Mouse (Mus musculus): Measurements from ENCODE around the gene Slc36a3. TPM values are rescaled to one million over a fixed set of nuclear protein-coding genes. Genes with fewer than 3 reads are reported as not detected.

The Slc36a3 gene
- polyA plus RNA-seq, 1 experiment from 2014 or later = not detected

DNA sequence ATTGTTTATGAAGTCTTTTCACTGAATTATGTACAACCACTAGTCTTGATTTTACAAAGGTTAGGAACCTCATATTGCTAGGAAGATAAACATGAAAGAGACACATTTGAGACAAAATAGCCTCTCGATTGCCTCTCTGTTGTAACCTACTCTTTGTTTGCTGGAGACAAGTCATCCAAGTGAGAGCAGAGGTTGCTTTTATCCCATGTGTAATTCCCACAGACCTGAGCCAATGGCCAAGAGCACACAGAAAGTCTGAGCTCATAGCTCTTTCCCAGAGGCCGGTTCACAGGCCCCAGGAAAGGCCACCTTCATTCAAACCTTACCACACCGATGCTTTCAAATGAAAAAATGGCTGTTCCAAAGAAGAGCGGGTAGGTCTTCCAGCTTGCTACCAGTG is 17.0 kb upstream of the Slc36a3 start:
- Histone ChIP-seq H3K36me3 (no peaks in the 10 kb centered on the region), H3K9ac (no peak overlapping the region), H3K9me3 (no peaks in the 10 kb centered on the region), H3K4me3 (no peak overlapping the region), H3K4me1 (replicated peaks) (no peaks in the 10 kb centered on the region), H3K27ac (replicated peaks) (no peak overlapping the region), H3K4me2 (no peak overlapping the region), H3K27me3 (no peaks in the 10 kb centered on the region)
- WGBS = 85% methylated on average over 4 of the region's 4 CpGs
- no peak for ATAC-seq (ENCODE audit: low FRiP score, low read depth)

DNA sequence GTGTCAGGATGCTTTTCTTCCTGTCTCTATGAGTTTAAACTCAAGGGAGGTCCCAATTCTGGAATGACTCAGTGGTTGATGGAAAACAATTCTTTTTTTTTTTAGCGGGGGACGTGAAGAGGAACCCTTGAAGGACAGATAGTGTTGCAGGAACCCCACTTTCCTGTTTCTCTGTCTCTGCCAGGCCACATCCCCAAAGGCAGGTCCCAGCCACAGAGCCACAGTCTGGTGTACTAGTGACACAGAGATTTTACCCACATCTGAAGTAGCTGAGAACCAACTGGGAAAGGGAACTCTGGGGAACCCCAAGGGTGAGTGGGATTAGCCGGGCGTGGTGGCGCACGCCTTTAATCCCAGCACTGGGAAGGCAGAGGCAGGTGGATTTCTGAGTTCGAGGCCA is 14.2 kb upstream of the Slc36a3 start:
- Histone ChIP-seq H3K4me3 (no peak overlapping the region), H3K27me3 (no peaks in the 10 kb centered on the region), H3K36me3 (no peaks in the 10 kb centered on the region), H3K27ac (replicated peaks) (no peak overlapping the region), H3K9me3 (no peaks in the 10 kb centered on the region), H3K4me2 (no peak overlapping the region), H3K4me1 (replicated peaks) (no peaks in the 10 kb centered on the region), H3K9ac (no peak overlapping the region)
- 89% methylated on average over 7 of the region's 7 CpGs for WGBS
- ATAC-seq (ENCODE audit: low FRiP score, low read depth) = no peak

DNA sequence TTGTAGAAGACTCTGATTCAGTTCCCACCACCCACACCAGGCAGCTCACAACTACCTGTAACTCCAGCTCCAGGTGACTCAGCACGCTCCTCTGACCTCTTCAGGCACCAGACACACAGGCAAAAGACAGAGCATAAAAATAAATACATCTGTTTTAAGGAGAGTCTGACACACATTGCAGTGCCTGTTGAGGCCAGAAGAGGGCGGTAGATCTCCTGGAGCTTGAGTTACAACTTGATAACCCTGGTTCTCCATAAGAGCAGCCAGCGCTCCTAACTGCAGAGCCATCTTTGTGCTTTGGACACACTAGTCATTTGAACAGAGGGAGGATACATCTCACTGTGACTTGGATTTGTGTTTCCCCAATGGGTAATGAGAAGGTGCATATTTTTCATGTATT is 13.2 kb upstream of the Slc36a3 start:
- ATAC-seq (ENCODE audit: low FRiP score, low read depth) = no peak
- Histone ChIP-seq H3K4me3 (no peak overlapping the region), H3K4me1 (replicated peaks) (no peaks in the 10 kb centered on the region), H3K9me3 (no peaks in the 10 kb centered on the region), H3K9ac (no peak overlapping the region), H3K4me2 (no peak overlapping the region), H3K27ac (replicated peaks) (no peak overlapping the region), H3K27me3 (no peaks in the 10 kb centered on the region), H3K36me3 (no peaks in the 10 kb centered on the region)
- WGBS = 51% methylated on average over 3 of the region's 3 CpGs

DNA sequence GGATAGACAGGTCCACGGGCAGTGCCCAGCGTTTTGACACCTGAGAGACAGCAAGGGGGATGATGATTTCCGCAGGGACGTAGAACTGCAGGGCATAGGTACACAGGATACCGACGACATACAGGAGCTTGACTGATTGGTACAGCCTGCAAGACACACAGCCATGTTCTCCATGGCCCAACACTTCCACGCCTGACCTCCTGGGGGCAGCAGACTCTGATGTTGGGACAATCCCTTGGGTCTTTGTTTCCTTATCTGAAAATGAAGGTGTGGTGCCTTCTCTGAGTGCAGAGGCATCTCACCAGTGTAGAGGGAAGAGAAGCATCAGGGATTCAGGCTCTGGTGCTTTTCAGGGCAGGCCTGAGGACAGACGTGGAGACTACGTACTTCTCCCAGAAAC is 11.2 kb upstream of the Slc36a3 start:
- Histone ChIP-seq H3K4me2 (no peak overlapping the region), H3K27ac (replicated peaks) (no peak overlapping the region), H3K27me3 (no peaks in the 10 kb centered on the region), H3K36me3 (no peaks in the 10 kb centered on the region), H3K4me1 (replicated peaks) (no peaks in the 10 kb centered on the region), H3K4me3 (no peak overlapping the region), H3K9me3 (no peaks in the 10 kb centered on the region), H3K9ac (no peak overlapping the region)
- 57% methylated on average over 9 of the region's 9 CpGs for WGBS
- no peak for ATAC-seq (ENCODE audit: low FRiP score, low read depth)

DNA sequence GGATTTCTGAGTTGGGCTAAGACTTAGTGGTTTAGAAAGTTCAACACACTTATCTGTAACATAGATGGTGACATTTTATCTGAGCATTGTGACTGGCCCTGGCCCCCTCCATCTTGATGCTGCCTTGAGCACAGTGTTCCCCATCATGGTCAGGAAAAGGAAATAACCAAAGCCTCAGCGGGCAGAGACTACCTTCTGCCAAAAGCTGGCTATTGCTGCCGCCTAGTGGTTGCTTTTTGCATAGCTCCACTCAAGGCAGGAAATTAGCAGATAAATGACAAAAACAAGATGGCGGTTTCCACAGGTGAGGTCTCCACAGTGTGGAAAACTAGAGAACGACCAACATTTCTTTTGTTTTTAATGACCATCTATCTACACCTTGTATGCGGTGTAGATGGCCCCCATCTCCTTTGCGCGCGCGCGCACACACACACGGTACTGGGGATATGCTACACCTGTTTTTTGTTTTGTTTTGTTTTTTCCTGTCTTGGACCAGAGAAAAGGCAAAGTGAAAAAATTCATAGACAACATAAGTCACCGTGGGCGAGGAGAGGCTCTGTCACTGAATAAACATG is 7.4 kb upstream of the Slc36a3 start:
- no peaks in the 10 kb centered on the region for H3K4me1 ChIP-seq (replicated peaks)
- H3K9ac ChIP-seq = no peak overlapping the region
- no peak overlapping the region for H3K4me3 ChIP-seq
- H3K36me3 ChIP-seq = no peaks in the 10 kb centered on the region
- no peak overlapping the region for H3K27ac ChIP-seq (replicated peaks)
- WGBS = 52% methylated on average over 13 of the region's 13 CpGs
- H3K27me3 ChIP-seq = no peaks in the 10 kb centered on the region
- no peak overlapping the region for H3K4me2 ChIP-seq
- no peak for ATAC-seq (ENCODE audit: low FRiP score, low read depth)
- H3K9me3 ChIP-seq = no peaks in the 10 kb centered on the region

DNA sequence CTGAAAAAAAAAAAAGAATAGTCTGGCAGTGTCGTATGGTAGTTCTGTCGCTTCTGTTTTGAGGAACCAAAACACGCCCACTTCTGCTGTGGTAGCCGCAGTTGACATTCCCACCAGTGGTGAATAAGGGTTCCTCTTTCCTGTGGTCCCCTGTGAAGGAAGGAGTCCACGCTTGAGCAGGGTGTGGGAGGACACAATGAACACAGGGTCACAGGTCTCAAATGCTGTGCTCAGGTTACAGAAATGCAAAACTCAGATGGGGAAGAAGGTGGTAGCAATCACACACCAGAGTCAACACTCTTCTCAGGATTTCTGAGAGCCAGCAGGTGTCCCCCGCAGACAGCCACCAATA is 3.5 kb upstream of the Slc36a3 start:
- H3K4me3 ChIP-seq = no peak overlapping the region
- no peak overlapping the region for H3K4me2 ChIP-seq
- H3K27me3 ChIP-seq = no peaks in the 10 kb centered on the region
- no peak overlapping the region for H3K9ac ChIP-seq
- no peaks in the 10 kb centered on the region for H3K9me3 ChIP-seq
- no peaks in the 10 kb centered on the region for H3K36me3 ChIP-seq
- no peak overlapping the region for H3K27ac ChIP-seq (replicated peaks)
- ATAC-seq (ENCODE audit: low FRiP score, low read depth) = no peak
- H3K4me1 ChIP-seq (replicated peaks) = no peaks in the 10 kb centered on the region
- 77% methylated on average over 6 of the region's 6 CpGs for WGBS

DNA sequence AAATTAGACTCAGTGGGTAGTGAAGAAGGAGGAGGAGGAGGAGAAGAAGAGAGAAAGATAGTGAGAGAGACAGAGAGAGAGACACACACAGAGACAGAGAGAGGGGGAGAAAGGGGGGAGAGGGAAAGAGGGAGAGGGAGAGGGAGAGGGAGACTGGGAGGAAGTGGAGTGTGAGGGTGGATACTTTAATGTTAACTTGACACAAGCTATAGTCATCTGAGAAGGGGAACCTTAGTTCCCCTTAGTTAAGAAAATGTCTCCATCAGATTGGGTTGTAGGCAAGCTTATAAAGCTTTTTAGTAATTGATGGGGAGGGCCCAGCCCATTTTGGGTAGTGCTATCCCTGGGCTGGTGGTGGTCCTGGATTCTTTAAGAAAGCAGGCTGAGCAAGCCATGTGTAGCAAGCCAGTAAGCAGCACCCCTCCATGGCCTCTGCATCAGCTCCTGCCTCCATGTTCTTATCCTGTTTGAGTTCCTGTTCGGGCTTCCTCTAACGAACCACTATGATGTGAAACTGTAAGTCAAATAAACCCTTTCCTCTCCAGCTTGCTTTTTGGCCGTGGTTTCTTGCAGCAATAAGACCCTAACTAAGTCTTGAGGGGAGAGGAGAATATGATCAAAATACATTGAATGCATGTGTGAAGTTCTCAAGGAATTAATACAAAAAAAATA is 3.0 kb upstream of the Slc36a3 start:
- Histone ChIP-seq H3K9ac (no peak overlapping the region), H3K9me3 (no peaks in the 10 kb centered on the region), H3K4me1 (replicated peaks) (no peaks in the 10 kb centered on the region), H3K27me3 (no peaks in the 10 kb centered on the region), H3K27ac (replicated peaks) (no peak overlapping the region), H3K4me3 (no peak overlapping the region), H3K4me2 (no peak overlapping the region), H3K36me3 (no peaks in the 10 kb centered on the region)
- 79% methylated on average over 3 of the region's 3 CpGs for WGBS
- no peak for ATAC-seq (ENCODE audit: low FRiP score, low read depth)

DNA sequence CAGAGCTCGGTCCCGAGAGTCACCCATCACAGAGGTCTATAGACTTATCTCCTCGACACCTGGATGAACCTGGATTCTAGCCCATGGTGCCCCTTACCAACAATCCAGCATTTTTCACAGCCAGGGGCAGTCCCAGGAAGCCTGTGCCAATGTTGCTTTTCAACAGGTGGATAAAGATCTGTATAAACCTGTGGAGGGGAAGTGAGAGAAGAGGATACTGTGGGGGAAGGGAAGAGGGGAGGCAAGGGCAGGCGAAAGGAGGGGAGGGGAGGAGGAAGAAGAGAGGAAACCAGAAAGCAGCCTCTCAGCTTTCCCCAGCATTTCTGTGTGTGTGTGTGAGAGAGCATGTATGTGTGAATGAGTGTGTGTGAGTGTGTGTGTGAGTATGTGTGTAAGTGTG is 3.0 kb downstream of the Slc36a3 start:
- H3K27me3 ChIP-seq = no peaks in the 10 kb centered on the region
- no peaks in the 10 kb centered on the region for H3K36me3 ChIP-seq
- H3K9me3 ChIP-seq = no peaks in the 10 kb centered on the region
- no peak for ATAC-seq (ENCODE audit: low FRiP score, low read depth)
- H3K4me3 ChIP-seq = no peak overlapping the region
- 85% methylated on average over 4 of the region's 4 CpGs for WGBS
- H3K9ac ChIP-seq = no peak overlapping the region
- no peak overlapping the region for H3K27ac ChIP-seq (replicated peaks)
- H3K4me1 ChIP-seq (replicated peaks) = no peaks in the 10 kb centered on the region
- H3K4me2 ChIP-seq = no peak overlapping the region

DNA sequence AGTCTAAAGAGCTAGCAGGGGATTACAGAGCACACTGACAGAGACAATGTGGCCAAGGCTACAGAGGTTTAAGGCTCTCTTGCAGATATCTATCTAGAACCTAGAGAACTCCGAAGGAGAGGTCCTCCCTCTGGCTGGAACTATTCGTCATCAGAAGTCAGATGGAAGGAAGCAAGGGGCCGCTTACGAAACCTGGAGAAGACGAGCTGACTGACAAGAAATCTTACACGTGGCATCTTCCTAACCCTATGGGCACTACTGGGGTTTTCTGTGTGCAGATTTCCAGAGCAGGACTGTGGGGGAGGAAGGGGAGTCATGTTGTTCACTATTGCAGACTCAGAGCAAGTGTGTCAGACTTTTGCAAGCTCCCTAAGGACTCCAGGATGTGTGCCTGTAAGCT is 4.1 kb downstream of the Slc36a3 start:
- 68% methylated on average over 6 of the region's 6 CpGs for WGBS
- no peaks in the 10 kb centered on the region for H3K4me1 ChIP-seq (replicated peaks)
- H3K36me3 ChIP-seq = no peaks in the 10 kb centered on the region
- H3K9me3 ChIP-seq = no peaks in the 10 kb centered on the region
- H3K27ac ChIP-seq (replicated peaks) = no peak overlapping the region
- ATAC-seq (ENCODE audit: low FRiP score, low read depth) = no peak
- no peak overlapping the region for H3K4me3 ChIP-seq
- no peak overlapping the region for H3K9ac ChIP-seq
- H3K4me2 ChIP-seq = no peak overlapping the region
- H3K27me3 ChIP-seq = no peaks in the 10 kb centered on the region

DNA sequence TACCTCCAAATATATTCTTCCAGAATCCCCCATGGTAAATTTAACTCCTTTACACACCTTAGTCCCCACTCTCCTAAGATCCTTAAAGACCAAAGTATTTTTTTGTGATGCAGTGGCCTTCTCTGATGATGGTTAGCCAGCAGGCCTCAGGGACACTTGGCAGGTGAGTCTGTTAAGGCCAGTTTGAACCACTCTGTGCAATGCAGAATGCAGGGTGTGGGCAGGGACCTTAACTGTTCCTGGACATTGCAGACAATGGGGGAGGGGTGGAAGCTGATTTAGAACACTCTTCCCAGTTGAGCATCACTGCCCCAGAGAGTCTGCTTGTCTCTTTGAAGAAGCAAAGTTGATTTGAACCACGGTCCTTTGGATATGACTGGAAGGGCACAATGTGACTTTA is 4.7 kb downstream of the Slc36a3 start:
- Histone ChIP-seq H3K4me2 (no peak overlapping the region), H3K4me1 (replicated peaks) (no peaks in the 10 kb centered on the region), H3K27ac (replicated peaks) (no peak overlapping the region), H3K9ac (no peak overlapping the region), H3K36me3 (no peaks in the 10 kb centered on the region), H3K27me3 (no peaks in the 10 kb centered on the region), H3K4me3 (no peak overlapping the region), H3K9me3 (no peaks in the 10 kb centered on the region)
- WGBS = 57% methylated on average over 1 of the region's 1 CpGs
- ATAC-seq (ENCODE audit: low FRiP score, low read depth) = no peak

DNA sequence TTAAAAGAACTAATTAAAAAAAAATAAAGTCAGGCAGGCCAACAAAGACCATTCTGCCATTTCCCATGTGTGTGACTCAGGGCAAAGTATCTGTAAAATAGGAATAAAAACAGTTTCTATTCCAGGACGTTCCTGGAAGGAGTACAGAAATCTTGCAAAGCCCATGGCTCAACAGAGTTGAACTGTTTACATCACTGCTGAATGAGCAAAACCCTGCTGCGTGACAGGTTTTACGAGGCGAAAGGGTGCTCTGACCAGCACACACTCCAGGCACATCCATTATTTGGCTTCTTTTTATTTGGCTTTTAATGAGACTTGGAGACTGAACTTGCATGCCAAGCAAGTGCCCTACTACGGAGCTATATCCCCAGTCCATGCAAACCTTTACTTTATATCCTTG is 7.5 kb downstream of the Slc36a3 start:
- H3K27me3 ChIP-seq = no peaks in the 10 kb centered on the region

DNA sequence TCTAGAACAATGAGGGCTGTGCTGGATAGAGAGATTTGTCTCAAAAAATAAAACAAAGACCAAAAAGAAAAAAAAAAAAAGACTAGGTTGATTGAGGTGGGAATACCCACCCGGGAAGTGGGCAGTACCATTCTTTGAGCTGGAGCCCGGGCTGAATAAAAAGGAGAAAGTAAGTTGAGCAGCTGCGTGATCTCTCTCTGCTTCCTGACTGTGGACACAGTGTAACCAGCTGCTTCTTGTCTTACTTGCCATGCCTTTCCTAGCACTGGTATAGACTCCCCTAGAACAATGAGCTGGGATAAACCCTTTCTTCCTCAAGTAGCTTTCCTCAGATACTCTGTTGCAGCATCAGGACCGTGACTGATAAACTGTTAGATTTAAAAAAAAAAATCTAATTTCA is 10.0 kb downstream of the Slc36a3 start:
- H3K4me2 ChIP-seq = no peak overlapping the region
- 82% methylated on average over 4 of the region's 4 CpGs for WGBS

More for the DNA sequence above, 7.5 kb downstream of the Slc36a3 start:
- Histone ChIP-seq H3K4me1 (replicated peaks) (no peaks in the 10 kb centered on the region), H3K4me2 (no peak overlapping the region), H3K4me3 (no peak overlapping the region), H3K36me3 (no peaks in the 10 kb centered on the region), H3K9me3 (no peaks in the 10 kb centered on the region), H3K9ac (no peak overlapping the region), H3K27ac (replicated peaks) (no peak overlapping the region)
- 82% methylated on average over 5 of the region's 5 CpGs for WGBS
- ATAC-seq (ENCODE audit: low FRiP score, low read depth) = no peak

DNA sequence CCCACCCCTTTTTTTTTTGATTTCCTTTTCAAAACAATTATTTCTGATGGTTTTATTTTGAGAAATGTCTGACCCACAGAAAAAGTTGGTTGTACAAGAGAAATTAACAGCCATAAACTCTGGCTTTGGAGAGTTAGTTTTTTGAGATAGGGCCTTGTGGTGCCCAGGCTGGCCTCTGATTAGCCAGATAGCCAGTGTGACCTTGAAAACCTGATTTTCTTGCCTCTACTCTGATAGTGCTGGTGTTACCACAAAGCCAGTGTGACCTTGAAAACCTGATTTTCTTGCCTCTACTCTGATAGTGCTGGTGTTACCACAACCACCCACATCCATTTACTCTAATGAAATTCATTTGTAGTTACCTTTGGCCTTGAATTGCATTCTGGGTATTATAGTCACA is 13.9 kb downstream of the Slc36a3 start:
- no peaks in the 10 kb centered on the region for H3K4me1 ChIP-seq (replicated peaks)
- H3K4me3 ChIP-seq = no peak overlapping the region
- H3K9ac ChIP-seq = no peak overlapping the region
- no peaks in the 10 kb centered on the region for H3K36me3 ChIP-seq
- no peaks in the 10 kb centered on the region for H3K27me3 ChIP-seq
- no peak overlapping the region for H3K27ac ChIP-seq (replicated peaks)
- no peak for ATAC-seq (ENCODE audit: low FRiP score, low read depth)
- H3K9me3 ChIP-seq = no peaks in the 10 kb centered on the region
- H3K4me2 ChIP-seq = no peak overlapping the region

More for the DNA sequence above, 10.0 kb downstream of the Slc36a3 start:
- Histone ChIP-seq H3K4me1 (replicated peaks) (no peaks in the 10 kb centered on the region), H3K9me3 (no peaks in the 10 kb centered on the region), H3K27me3 (no peaks in the 10 kb centered on the region), H3K36me3 (no peaks in the 10 kb centered on the region), H3K4me3 (no peak overlapping the region), H3K9ac (no peak overlapping the region), H3K27ac (replicated peaks) (no peak overlapping the region)
- ATAC-seq (ENCODE audit: low FRiP score, low read depth) = no peak

All from hindbrain, embryonic 15.5 days (tissue).